Mouse (Mus musculus) embryo, embryonic 10 days (tissue): ENCODE data around the gene Tubgcp2.

Experiments
- DNase-seq: peaks from one replicate; pipeline ENCODE4 v3.0.0-alpha.2; 2015; ENCODE audit warnings: low spot score

Gene Tubgcp2

GRCm38 (mm10) chr7:140036281-140037170 lies at the start of gene Tubgcp2, which contains the start of gene Zfp511:
Gene Tubgcp2, minus strand, starts transcription at chr7:140036669.
Gene Zfp511, plus strand, starts transcription at chr7:140036391.
- DNase-seq, result peak; percentile 99

- peak; percentile 86 for DNase-seq
Observed at GRCm38 (mm10) chr7:140082242-140082678, 45.8 kb upstream of the Tubgcp2 start, which contains the start of gene Caly. Gene Caly, minus strand, starts transcription at chr7:140082548.

- DNase-seq, result no peak
Observed at GRCm38 (mm10) chr7:140081408-140082241, 45.2 kb upstream of the Tubgcp2 start.

DNA sequence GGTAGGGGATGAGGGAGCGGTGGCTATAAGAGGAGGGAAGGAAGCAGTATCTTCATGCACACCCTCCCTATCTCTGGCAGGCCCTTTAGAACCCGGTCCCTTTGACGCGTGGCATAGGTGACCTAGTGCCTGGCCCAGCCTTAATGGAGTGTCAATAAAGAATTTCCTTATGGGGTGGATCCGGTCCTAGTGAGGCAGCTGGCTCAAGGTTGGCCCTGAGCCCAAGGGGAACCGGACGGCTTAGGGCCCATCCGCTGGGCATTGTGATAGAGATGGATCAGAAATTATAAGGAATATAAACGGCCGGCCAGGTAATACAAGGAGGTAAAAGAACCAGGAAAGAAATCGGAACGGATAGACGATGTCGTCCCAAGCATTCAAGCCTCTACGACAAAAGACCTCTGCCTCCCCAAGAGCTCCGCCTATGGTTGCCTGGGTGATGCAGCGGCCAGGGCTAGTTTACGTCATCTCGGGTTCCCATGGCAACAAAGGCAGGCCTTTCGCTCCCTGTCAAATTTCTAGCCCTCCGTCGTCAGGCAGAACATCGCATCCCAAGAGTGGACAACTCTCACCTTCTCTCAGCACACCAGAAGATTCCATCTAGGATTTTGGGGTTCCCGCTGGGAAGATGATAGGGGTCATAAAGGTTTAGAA lies 44.2 kb upstream of the Tubgcp2 start:
- peak; percentile 95 for DNase-seq

- DNase-seq, result peak; percentile 87
Observed at GRCm38 (mm10) chr7:140078711-140079110, 42.2 kb upstream of the Tubgcp2 start.

DNA sequence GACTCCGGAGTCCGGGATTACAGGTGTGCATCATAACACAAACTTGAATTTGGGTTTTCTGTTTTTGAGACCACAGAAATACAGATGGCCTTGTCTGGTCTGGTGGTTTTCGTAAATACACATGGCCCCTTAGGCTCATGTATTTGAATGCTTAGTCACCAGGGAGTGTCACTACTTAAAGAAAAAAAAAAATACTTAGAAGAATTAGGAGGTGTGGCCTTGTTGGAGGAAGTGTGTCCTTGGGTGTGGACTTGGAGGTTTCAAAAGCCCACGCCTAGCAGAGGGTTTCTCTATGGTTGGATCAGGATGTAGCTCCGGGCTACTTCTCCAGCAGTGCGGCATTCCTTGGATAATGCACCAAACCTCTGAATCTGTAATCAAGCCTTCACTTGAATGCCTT lies 41.2 kb upstream of the Tubgcp2 start:
- no peak for DNase-seq

DNA sequence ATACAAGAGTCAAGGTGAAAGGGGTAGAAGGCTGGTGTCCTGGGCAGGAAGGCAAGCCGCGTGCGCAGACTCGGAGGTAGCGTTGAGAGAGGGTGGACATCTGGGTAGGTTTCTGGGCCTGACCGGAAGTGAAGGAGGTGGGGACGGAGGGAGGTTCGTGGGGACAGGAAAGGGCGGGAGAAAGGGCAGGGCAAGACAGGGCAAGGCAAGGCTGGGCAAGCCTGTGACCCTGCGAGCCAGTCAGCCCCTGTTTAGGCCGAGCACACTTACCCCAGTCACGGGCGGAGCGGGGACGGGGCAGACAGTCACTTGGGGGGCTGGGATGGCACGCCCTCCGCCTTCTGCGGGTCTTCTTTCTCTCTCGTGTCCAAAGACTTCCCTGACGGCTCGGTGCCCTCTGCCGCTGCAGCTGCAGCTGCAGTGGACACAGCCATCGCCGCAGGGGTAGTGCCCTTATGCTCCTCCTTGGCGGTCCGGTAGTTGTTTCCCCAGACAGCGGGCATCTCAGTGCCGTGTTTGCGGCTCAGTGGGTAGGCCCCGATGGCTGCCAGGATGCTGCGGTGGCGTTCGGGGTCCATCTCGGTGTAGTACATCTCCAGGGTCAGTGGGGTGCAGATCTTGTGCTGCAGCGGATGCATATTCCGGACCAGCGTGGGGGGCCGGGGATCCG lies 33.7 kb upstream of the Tubgcp2 start:
- DNase-seq, result peak; percentile 40

GRCm38 (mm10) chr7:140067397-140067796 lies 30.9 kb upstream of the Tubgcp2 start:
- no peak for DNase-seq

DNA sequence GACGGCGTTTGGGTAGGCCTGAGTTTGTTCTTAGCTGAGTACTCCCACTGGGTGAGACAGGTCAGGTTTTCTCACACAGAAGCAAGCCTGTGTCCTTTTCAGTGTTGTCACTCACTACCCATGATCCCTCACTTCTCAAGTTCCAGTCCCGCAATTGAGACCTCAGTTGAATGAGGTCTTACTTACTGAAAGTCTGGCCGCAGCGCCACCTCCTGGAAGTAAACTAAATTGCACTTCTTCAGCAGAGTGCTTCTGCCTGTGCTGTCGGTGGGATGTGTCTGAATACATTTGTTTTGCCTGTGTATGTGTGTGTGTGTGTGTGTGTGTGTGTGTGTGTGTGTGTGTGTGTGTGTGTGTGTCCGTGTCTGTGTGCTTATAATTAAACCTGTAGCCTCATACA lies 26.6 kb upstream of the Tubgcp2 start:
- peak; percentile 91 for DNase-seq

DNA sequence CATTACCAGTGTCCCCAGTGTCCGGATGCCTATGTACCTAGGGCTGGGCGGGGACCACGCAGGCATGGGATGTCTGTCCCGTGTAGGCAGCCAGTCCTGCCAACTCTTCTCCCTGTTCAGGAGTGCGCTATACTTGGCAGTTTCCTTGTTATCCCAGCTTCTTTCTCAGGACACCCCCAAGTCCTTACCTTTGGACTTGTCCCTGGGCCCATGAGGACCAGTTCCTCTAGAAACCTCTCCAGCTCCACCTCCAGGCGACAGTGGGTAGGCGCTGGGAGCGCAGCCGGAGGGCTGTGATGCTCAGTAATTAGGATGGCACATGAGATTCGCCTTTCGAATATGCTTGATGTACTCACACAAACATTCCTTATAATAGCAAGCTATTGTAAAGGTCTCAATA lies 25.8 kb upstream of the Tubgcp2 start:
- peak; percentile 66 for DNase-seq

GRCm38 (mm10) chr7:140061832-140062130 lies 25.3 kb upstream of the Tubgcp2 start:
- no peak for DNase-seq

- peak; percentile 86 for DNase-seq
Observed at GRCm38 (mm10) chr7:140060936-140061831, 24.7 kb upstream of the Tubgcp2 start.

GRCm38 (mm10) chr7:140059601-140060000 lies 23.1 kb upstream of the Tubgcp2 start:
- DNase-seq, result peak; percentile 31

DNA sequence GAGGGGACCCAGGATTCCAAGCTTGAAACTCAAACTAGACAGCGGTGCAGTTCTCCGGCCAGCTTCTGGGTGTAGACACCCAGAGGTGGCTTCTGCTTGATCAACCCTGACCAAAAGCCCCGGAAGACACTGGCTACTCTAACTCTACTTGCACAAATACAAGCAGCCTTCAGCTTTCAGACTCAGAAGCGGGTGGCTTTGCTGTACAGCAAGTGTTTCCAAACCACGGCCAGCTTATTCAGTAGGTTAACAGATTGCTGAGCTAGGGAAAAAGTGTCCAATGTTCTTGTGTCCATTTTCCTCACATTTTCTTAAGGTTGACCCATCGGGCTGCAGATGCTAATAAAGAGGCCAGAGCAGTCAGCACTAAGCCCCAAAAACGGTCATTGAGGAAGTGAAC lies 22.1 kb upstream of the Tubgcp2 start:
- DNase-seq, result no peak

DNA sequence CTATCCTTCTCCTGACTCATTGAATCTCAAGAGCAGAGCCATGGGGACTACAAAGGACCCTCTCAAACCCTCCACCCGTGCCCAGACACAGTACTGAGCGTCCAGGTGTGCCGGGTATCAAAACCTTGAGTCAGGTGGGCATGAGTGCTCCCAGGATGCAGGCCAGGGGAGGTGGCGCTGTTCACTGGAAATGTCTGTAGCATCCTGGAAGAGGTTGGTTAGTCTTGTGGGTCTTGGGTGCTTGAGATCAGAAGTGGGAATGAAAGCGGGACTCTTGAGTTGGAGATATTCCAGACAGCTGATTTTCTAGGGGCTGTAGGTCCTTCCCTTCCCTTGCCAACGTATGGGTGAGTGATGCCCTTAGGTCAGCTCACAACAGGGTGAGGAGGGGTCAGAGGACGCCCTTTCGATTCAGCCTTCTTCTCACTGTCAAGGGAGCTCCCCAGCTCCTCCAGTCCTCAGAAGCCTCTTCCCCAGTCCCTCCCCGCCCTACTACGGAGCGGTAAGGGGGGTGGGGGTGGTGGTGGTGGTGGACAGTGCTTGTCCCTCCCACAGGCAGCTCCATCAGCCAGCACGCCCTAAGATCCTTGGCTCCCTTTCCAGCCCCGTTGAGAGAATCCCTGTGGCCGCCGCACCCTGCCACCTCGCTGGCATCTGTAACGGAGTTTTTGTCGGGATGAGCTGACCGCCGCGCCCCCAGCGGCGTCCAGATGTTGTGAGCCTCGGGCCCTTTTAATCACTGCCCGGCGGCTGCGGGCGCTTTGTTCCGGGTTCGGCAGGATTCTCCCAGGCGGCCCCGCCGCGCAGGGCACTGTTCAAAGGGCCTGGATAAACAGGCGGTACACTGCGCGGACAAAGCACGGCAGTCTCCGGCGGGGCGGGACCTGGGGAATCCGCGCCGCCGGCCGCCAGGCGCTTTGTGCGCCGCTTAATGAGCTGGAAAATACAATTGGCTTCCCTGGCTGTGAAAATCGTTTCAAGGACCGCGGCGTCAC lies 21.2 kb upstream of the Tubgcp2 start:
- peak; percentile 85 for DNase-seq

DNA sequence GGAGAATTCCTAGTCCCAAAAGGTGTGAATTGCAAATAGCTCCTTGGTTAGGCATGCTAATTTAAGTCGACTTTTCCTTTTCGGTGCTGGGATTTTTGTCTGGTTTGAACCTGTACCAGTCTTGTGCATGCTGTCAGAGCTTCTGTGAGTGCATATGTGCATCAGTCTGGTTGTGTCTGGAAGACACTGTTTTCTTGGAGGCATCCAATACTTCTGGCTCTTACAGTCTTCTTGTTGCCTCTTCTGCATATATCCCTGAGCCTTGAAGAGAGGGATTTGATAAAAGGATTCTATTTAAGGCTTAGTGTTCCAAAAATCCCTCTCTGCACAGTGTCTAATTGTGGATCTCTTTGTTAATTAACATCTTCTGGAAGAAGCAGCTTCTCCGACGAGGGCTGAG lies 17.7 kb upstream of the Tubgcp2 start:
- DNase-seq, result no peak

GRCm38 (mm10) chr7:140049115-140049689 lies 12.7 kb upstream of the Tubgcp2 start:
- peak; percentile 58 for DNase-seq

GRCm38 (mm10) chr7:140048361-140049114 lies 12.1 kb upstream of the Tubgcp2 start, which contains the start of gene Msx3:
Gene Msx3, minus strand, starts transcription at chr7:140049089.
- peak; percentile 51 for DNase-seq
